Mouse (Mus musculus): Measurements from ENCODE around the gene Zfand4.

DNA sequence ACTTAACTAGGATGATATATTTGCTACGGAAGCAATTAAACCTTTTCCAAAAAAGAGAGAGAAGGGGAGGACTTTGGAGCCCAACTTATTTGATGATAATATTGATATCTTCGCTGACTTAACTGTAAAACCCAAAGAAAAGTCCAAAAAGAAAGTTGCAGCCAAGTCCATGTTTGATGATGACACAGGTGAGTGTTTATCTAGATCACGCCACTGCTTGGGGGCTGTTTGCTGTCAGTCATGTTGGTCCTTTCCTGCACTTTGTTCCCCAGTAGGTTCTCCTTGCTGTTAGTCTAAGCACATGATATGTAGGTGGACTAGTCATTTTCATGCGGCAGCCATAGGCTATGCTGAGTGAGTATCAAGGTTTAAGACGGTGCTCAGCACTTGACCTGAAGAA lies 3.5 kb upstream of the Zfand4 start:
- TF ChIP-seq CTCF (conservative IDR thresholded peaks at IDR 0.05; ENCODE audit: insufficient read depth, insufficient read length, low read depth, low read length) (no peak), POLR2A (IDR thresholded peaks at IDR 0.05; ENCODE audit: low read depth, low read length) (no peak)
